Mouse (Mus musculus): Measurements from ENCODE around the gene Kifc5b.

DNA sequence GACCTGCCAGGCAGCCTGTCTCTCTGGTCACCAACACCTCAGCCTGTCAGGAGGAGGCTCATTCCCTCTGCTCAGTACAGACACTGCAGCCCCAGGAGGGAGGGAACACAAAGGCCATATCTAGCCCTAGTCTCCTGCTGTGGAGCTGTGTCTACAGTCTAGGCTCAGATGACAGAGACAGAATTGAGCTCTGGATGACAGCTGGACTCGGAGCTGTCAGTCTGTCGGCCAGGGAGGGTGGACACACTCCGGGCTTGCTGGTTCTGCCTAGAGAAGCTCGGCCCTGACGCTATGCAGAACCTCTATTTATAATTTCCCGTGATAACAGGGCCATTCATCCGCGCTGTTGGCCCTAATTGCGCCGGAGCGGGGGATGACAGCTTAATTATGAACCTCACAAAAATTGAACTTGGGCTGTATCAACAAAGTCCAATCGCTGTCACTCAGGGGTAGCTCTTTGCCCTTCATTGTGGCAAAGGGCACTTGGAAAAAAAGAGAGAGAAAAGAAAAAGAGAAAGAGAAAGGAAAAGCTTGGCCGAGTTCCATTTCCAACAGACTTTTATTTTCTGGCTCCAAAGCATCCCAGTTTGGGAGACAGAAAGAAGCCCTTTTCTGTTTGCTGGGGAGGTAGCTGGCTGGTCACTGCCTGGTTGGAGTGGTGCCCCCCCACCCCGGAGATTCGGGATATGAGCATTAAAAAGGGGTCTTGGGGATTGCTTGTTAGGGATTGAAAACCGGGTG is 24.1 kb upstream of the Kifc5b start:
- no peak for TF ChIP-seq POLR2A (IDR thresholded peaks at IDR 0.05; ENCODE audit: borderline replicate concordance, extremely low read depth, insufficient read depth, insufficient read length, poor library complexity, severe bottlenecking)
- no peak for TF ChIP-seq CTCF (IDR thresholded peaks at IDR 0.05; ENCODE audit: borderline replicate concordance, extremely low read depth, insufficient read depth, insufficient read length)
